Mouse (Mus musculus) embryo, embryonic 11.5 days (tissue): ENCODE results near the gene Igsf8.

Experiments
- DNase-seq: peaks from one replicate; pipeline ENCODE4 v3.0.0-alpha.2; 2012; ENCODE audit warnings: low read depth, low spot score

Igsf8 gene

DNA sequence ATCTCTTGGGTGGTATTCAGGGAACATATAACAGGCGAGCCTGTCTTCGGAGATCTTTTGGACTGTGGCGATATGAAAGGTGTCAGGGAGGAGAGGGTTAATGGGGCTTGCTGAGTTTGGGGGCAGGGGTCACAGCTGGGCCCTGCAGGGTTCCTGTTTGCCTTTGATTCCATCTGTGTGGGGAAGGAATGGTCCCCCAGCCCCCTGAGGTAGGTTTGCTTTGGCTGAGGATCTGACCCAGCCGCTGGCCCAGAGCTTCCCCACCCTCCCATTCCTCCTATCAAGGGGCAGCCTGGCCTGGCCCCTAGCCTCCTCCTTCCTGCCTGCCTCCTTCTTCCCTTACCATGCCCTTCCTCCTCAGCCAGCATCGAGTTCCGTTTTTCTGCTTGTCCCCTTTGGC lies 41.4 kb downstream of the Igsf8 start:
- no peak for DNase-seq

DNA sequence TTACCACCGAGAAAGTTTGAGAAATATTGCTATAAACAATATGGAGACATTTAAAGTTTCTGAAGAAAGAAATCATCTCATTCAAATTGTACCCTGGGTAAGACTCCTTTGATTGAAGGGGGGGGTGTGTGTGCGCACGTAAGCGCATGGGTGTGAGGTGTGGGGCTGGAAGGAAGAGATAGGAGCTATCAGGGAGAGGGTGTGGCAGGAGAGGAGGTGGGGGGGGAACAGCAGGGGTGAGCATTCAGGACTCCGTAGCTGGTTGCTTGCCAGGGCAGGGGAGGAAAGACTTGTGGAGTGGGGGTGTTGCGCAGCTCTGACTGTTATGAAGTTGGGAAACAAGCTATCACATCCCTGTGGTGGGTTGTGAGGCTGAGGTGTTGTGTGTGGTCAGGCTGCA lies 43.0 kb downstream of the Igsf8 start:
- no peak for DNase-seq

DNA sequence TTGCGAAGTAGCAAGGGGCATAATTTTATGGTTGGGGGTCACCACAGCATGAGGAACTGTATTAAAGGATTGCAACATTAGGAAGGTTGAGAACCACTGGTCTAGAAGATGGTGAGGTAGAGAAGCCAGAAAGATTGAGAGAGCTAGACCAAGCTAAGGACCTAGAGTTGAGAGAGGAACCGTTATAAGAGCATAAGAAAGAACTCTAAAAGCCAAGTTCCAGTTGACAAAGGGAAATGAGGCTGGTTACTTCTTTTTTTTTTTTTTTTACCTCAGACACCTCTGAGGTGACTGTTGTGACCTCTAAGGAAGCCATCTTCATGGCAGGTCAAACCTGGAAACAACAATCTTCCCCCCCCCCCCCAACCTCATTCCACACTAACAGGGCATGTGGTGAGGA lies 43.7 kb downstream of the Igsf8 start:
- DNase-seq = no peak

DNA sequence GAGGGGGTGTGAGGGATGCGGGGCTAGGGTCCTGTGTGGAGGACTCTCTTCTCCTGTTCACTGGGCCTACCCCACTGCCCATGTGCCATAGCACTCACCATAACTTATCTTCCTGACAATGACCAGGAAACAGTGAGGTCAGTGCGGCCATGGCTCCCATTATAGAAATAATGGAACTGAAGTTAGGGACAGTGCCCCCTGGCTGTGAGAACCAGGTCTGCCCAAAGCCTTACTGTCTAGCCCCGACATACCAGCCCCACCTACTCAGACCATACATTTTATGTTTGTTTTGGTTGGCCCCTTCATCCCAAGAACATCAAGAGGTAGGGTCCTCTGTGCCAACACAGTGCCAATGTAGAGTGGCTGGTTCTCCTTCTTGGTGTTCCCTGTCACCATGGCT lies 44.2 kb downstream of the Igsf8 start:
- no peak for DNase-seq

DNA sequence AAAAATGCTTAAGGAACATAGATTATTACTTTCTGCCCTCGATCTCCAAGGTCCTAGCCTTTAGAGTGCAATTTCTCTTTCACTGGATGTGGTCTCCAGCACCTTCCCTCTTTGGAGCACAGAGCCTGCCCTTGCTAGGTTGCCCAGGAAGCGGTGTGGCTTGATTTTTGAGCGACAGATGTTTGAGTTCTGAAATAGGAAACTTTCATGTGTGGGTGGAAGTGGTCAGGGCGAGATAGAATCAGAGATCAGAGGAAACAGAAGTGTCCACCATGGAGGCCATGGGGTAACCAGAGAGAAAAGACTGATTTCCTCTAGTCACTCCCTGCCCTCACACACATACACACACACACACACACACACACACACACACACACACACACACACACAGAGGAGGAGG lies 44.8 kb downstream of the Igsf8 start:
- DNase-seq = no peak

DNA sequence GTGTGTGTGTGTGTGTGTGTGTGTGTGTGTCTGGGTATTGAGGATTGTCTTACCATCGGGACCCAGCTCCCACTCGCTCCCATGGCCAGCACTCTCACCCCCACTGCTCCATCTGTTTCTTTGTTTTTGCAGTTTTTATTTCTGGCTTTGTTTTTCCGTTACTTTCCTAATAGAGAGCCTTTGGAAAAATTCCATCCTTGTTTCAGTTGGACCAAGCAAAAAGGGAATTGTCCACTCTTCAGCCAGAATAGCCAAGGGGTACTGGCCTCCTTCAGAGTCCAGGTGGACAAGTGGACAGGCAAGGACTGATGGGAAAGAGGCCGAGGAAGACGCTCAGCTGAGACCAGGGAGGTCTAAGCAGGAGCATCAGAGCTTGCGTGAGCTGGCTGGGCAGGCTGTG lies 45.4 kb downstream of the Igsf8 start:
- no peak for DNase-seq

DNA sequence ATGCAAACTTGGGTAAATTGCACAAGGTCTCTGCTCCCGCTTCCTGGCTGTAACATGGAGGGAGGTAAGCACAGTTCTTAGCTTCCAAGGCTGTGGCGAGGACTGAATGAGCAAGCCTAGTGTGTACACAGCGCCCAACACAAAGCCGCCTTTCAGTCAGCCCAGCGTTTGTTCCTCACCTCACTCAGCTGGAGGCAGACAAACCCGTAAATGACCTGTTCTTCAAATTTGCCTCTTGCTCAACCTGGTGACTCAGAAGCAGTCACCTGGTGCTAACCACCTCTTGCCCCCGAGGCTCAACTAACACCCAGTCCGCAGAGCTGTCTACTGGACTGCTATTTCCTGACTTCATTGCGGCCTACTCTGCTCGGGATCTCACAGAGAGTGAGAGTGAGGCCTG lies 46.5 kb downstream of the Igsf8 start:
- DNase-seq = no peak

DNA sequence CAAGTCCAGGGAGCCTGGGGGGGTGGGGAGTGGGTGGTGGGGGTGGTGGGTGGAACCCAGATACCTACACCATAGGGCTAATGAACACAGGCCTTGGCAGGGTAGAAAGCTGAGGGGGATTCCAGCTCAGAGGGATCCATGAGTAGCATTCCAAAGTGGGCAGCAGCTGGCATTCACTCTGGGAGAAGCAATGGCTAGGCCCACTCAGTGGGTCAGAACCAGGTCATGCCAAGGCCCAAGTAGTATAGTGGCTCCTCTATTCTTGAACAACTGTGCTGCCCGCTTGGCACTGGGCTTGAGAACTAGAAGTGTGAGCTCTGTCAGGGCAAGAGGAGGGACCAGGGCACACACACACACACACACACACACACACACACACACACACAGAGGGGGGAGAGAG lies 47.0 kb downstream of the Igsf8 start:
- DNase-seq = no peak

DNA sequence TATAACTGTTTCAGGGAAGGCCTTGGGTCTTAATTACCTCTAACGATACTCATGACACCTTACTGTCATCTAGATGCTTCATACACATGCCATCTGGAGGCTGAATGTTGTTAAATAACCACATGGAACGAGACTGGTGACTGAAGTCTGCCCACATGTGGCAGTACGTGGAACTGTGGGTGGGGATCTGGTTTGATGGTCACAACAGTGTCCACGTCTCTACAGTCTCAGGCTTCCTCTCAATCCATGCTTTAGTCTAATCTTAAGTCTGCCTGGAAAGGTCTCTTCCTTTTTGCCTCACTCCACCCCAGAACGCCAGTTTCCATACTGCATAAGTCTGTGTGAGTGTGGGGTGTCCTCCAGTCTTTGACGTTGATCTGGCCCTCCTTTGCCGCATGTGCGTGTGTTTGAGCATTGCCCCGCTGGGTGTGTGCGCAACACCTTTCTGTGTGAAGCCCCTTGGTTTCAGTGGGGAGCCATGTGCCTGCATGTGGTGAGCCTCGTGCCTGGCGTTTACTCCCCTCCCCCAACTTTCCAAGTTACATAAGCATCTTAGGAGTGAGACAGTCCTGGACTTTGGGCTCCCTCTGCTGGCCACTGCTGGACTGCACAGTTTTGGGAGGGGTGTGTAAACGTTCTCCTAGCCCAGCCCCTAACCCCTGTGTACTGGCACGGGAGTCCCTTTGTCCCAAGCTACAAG lies 48.4 kb downstream of the Igsf8 start:
- peak; percentile 93 for DNase-seq

DNA sequence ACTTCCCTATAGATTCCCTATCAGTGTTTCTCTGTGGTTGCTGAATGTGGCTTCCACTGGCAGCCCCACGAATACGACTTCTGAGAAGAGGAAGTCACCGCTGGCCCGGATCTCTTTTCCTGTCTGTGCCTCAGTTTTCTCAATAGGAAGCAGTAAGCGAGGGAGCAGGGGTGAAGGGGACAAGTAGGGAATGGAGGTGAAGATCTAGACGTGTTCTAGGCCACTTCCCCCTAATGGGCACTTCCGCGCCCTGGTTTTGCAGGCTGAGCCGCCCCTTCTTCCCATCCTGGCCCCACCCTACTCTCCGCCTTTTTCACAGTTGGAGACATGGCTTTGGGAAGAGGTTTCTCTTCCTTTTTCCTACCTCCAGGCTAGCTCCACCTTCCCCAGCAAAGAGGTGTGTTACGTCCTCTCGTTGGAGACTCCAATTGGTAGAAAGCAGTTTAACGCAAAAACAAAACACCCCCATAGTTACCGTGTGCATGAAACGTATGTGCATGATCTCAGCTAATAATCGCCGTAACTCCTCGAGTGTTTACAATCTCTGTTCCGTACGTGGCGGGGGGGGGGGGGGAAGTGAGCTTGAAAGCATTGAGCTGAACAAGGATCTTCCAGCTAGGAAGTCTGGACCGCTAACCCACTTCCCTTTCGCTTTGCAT lies 49.9 kb downstream of the Igsf8 start:
- DNase-seq = no peak

DNA sequence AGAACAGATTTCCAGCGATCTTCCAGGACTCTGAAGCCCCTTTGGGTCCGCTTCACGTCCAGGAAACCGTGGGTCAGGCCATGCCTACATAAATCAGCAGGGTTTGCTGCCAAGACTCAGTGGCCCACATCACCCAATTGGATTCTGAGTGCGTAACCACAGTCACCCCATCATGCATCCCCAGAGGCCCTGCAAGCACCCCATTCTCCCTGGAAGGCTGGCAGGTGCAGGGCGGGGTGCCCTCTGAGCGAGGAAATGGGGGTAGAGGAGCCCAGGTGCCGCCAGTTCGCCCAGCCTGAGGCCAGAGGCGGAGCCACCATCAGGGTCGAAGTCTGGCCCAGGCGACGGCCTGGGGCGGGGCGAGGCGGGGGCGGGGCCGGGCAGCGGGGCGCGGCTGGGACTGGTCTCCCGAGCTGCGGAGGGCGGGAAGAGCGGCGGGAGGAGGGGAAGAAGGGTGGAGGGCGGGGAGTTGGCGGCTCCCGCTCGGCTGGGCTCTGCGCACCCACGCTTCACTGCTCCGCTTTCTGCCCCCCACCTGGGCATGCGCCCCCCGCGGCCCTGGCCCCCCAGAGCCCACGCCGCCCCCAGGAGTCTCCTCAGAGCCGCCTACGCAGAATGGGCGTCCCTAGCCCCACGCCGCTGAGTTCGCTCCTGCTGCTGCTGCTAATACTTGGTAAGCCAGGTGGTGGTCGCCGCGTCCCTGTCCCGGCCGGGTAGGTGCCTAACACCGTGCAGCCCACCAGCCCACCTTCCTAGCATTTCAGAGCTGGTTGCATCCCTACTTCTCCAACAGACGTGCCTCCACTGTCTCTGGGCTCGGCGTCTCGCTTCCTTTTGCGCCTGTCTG lies 50.7 kb downstream of the Igsf8 start:
- DNase-seq = peak; percentile 68

DNA sequence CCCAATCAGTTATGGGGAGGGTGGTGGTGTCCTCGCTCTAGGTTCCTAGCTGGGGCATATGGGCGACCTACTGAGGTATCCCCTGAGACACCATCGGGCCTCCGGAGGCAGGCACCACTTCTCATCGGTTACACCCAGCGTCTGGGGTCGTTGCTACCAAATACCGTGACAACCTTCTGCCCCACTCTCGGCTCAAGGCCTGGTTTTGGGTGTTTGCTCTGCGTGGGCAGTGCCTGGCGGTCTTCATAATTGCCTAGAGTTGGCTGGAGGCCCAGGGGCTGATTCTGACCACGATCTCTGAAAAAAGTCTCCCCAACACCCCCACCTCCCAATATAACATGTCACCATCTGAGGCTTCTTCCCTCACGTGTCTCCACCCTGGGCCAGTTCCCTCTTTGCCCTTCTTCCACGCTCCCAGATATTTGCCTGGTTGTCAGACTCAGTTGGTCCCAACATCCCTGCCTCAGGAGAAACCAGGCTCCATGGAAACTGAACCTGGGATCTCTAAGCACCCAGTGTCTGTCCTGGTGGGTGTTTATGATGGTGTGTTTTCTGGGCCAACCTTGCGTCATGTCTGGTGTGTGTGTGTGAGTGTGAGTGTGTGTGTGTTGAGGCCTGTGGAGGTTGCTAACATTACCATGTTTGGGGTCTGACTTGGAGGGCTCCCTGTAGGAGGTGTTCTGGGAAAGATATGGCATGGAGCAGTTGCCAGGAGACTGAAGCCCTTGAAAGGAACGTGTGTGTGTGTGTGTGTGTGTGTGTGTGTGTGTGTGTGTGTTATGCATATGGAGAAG lies 51.5 kb downstream of the Igsf8 start:
- no peak for DNase-seq

DNA sequence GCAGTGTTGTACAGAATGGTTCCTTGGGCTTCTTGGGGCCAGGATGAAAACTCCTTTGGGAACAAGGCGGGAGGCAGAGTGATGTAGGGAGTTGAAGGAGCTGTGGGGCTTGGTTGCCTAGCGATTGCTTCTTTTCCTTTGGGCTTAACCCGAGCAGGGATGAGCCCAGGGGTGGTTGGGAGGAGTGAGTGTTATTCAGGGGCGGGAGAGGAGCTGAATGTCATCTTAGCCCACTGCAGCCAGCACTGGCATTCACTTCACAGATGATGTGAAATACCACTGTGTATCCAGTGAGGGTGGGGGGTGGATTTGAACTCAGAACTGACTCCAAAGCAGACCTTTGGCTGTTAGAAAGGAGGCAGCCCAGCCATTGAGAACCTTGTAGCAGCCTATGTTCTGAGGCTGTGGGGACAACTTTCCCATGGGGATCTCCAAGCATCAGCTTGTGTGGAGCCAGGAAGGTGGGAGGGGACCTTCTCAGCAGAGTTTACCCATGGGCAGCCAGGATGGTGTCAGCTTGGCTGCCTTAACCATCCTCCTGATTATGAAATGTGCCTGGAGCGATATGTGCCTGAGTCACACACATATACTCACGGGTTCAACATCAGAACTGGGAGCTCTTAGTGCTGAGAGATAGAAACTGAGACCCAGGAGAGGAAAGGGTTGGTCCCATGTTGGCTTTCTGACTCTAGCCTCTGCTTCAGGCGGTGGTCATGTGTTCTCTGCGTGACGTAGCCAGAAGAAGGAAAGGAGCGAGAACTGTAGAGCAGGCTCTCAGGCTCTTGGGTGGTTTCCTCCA lies 52.4 kb downstream of the Igsf8 start:
- DNase-seq = no peak

DNA sequence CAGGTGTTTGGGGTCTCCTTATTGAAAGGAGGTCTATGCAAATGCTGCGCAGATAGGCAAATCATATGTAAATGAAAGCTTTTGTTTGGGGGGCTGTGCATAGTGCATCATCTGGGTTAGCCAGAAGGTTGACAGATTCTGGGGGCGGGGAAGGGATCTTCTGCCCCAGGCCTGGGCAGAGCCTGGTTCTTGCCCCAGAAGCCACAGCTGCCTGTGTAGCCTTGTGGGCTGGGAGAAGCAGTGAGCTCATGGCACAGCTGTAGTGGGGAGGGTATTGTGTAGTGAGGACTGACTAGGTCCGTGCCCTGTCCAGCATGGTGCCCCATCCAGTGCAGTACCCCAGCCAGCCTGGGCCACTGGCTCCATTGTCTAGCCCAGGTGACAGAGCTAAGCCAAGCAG lies 53.5 kb downstream of the Igsf8 start:
- DNase-seq = no peak

DNA sequence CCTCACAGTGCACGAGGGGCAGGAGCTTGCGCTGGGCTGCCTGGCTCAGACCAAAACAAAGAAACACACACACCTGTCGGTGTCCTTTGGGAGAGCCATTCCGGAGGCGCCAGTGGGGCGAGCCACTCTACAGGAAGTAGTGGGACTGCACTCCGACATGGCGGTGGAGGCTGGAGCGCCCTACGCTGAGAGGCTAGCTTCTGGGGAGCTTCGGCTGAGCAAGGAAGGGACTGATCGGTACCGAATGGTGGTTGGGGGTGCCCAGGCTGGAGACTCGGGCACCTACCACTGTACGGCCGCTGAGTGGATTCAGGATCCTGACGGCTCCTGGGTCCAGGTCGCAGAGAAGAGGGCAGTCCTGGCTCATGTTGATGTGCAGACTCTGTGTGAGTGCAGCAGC lies 56.0 kb downstream of the Igsf8 start:
- no peak for DNase-seq

DNA sequence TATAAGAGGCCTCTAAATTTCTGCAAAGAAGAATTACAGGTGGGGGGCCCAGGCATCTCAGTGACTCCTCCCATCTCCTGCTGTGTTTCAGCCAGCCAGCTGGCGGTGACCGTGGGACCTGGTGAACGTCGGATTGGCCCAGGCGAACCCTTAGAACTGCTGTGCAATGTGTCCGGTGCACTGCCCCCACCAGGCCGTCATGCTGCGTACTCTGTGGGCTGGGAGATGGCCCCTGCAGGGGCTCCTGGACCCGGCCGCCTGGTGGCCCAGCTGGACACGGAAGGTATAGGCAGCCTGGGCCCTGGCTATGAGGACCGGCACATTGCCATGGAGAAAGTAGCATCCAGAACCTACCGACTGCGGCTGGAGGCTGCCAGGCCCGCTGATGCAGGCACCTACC lies 56.5 kb downstream of the Igsf8 start:
- no peak for DNase-seq

DNA sequence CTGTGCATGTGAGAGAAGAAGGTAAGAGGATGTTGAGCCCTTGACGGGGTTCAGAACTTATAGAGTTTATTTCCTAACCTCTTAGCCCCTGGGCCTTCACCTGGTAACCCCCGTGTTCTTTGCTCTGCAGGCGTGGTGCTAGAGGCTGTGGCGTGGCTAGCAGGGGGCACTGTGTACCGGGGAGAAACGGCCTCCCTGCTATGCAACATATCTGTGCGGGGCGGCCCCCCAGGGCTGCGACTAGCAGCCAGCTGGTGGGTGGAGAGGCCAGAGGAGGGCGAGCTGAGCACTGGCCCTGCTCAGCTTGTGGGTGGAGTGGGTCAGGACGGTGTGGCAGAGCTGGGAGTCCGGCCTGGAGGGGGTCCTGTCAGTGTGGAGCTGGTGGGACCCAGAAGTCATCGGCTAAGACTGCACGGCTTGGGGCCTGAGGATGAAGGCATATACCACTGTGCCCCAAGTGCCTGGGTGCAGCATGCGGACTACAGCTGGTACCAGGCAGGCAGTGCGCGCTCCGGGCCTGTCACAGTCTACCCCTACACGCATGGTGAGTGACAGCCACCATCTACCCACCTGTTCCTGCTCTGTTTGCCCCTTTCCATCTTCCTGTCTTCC lies 57.1 kb downstream of the Igsf8 start:
- DNase-seq = no peak

DNA sequence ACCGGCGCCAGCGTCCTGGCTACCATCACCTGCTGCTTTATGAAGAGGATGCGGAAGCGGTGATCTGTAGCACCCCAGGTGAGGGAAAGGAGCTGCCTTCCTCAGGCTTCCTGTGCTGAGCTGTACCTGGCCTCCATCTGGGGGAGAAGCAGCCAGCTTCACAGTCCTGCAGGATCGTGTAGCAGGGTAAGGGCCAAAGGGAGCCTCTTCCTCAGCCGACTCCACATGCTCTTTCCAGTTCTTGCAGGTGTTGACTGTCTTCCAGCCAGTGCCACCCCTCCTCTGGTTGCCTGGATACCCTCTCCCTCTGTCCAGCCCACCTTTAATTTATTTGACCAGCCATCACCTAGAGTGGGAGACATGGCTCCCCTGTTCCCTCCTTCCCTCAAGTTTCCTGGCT lies 57.9 kb downstream of the Igsf8 start:
- DNase-seq = no peak

DNA sequence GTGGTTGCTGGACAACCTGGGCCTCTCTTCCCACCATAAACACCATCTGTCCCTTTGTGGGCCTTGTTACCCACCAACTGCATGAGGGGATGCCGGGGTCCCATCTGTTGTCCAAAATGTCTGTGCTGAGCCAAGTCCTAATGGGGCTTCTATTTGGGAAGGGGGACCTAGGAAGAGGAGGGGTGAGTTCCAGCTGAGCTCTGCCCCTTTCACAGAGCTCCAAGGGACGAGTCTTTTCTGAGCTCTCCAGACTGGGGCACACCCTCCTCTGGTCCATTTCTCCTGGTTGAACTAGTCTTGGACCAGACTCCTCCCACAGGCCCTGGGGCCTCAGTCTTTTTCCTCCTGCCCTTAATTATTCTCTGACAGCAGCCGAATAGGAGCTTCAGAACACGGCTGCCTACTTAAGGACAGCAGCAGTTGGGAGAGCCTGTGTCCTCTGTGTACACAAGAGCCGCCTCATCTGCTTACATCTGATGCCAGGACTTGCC lies 58.5 kb downstream of the Igsf8 start:
- no peak for DNase-seq

DNA sequence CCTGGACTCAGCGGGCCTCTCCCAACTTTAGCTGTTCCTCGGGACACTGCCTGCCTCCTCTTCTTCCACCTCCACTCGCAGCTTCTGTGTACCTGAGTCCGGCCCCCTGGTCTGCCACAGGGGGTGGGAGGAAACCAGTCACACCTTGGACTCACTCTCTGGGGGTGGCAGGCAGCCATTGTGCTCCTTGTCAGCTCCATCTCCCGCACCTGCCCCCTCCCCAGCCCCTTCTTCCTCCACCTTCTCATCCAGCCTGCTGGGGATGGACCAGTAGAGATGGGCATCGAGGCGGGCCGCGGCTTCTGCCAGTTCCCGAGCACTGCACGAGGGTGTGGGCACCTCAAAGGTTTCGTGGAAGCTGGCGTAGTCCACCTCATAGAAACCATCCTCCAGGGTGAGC lies 61.3 kb downstream of the Igsf8 start:
- no peak for DNase-seq

DNA sequence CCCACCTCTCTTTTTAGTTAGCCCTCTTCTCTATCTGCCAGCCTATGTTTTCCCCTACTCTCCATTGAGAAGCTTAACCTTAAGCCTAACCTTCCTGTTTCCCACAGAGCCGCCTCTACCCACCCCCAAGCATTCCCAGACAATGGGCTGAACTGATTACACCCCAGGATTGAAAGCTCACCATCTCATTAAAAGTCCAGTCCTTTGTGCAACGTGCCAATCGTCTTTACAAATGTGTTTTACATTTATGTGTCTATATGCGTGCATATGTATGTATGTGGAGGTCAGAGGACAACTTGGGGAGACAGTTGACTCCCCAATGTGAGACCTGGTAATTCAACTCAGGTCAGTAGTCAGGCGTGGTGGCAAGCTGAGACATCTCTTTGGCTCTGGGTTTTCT lies 61.9 kb downstream of the Igsf8 start:
- DNase-seq = no peak
